Mouse (Mus musculus): Measurements from ENCODE around the gene Prps1l1.

Gene Prps1l1

GRCm38 (mm10) chr12:35025916-35026432 is 41.4 kb downstream of the Prps1l1 start:
- DNase-seq (ENCODE audit: low spot score), result no peak

GRCm38 (mm10) chr12:35027533-35027932 is 43.0 kb downstream of the Prps1l1 start:
- no peak for DNase-seq (ENCODE audit: low spot score)
